27 mouse cellular contexts compared by ENCODE assay signal in the genomic region with DNA sequence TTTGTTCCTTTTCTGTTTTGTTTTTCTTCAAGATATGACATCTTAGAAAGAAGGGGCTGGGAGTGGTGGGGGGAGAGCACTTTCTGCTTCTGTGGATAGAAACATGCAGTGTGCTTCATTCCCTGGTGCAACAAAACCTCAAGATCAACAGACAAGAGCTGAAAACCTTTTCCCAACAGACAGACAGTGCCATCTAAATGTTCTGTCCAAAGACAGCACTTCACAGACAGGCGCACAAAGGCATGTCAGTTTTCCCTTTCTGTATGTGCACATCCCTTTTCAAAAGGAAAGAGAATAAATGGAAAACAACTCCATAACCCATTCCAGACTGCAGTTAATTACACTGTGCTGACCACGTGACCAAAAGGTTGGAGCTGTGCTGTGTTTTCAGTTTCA.
DNase-seq lines count a peak whose midpoint lies in the region; ATAC-seq and TF ChIP-seq lines count a peak whose summit lies in the region.
"Had no signal": no experiment of that assay in that cellular context is flagged by ENCODE, and none has a peak within 500 bp of the region (broad histone marks: within the 10 kb centered on the region; RNA-seq: fewer than 3 reads in every experiment).

No protein-coding gene starts in this region.

- no peak overlapping the region for H3K4me2 ChIP-seq in forebrain, postnatal 0 days (ENCODE audit: low read depth)
- H3K4me2 ChIP-seq in forebrain, embryonic 12.5 days, result no peak overlapping the region
- no peak overlapping the region for H3K4me2 ChIP-seq in midbrain, embryonic 13.5 days (replicated peaks)
- no peak overlapping the region for H3K4me2 ChIP-seq in midbrain, embryonic 11.5 days
- H3K4me2 ChIP-seq in embryonic facial prominence, embryonic 14.5 days (ENCODE audit: low read depth, low read length), result no peak overlapping the region
- H3K4me2 ChIP-seq in midbrain, embryonic 16.5 days (ENCODE audit: low read length), result no peak overlapping the region
- no peak overlapping the region for H3K4me2 ChIP-seq in stomach, postnatal 0 days (replicated peaks; ENCODE audit: low read depth)
- H3K4me2 ChIP-seq: heart, embryonic 13.5 days; limb, embryonic 12.5 days; liver, embryonic 15.5 days; lung, embryonic 14.5 days; neural tube, embryonic 12.5 days had no signal

- no peaks in the 10 kb centered on the region for H3K9me3 ChIP-seq in forebrain, postnatal 0 days (ENCODE audit: low read length)
- no peaks in the 10 kb centered on the region for H3K9me3 ChIP-seq in forebrain, embryonic 12.5 days
- 0 out of 2 replicates have a peak, but pooled peaks cover 2% of the 10 kb centered on the region for H3K9me3 ChIP-seq in midbrain, embryonic 13.5 days
- H3K9me3 ChIP-seq in midbrain, embryonic 11.5 days (ENCODE audit: control insufficient read depth, low read length), result no peaks in the 10 kb centered on the region
- no peaks in the 10 kb centered on the region for H3K9me3 ChIP-seq in embryonic facial prominence, embryonic 14.5 days (ENCODE audit: control insufficient read depth, low read length)
- no peaks in the 10 kb centered on the region for H3K9me3 ChIP-seq in midbrain, embryonic 16.5 days (replicated peaks; ENCODE audit: control insufficient read depth, low read length, poor library complexity, severe bottlenecking)
- H3K9me3 ChIP-seq in stomach, postnatal 0 days (ENCODE audit: control insufficient read depth, low read length), result no peaks in the 10 kb centered on the region
- H3K9me3 ChIP-seq: heart, embryonic 13.5 days; limb, embryonic 12.5 days; liver, embryonic 15.5 days; neural tube, embryonic 12.5 days had no signal

- no peak overlapping the region for H3K27ac ChIP-seq in forebrain, postnatal 0 days (ENCODE audit: low read depth, low read length)
- H3K27ac ChIP-seq in forebrain, embryonic 12.5 days, result no peak overlapping the region
- peak overlapping the region; percentile 6; the same call in 1 of the 2 replicates for H3K27ac ChIP-seq in midbrain, embryonic 13.5 days
- H3K27ac ChIP-seq in midbrain, embryonic 11.5 days (ENCODE audit: low read depth, low read length), result no peak overlapping the region
- no peak overlapping the region; the same call in 1 of the 2 replicates for H3K27ac ChIP-seq in embryonic facial prominence, embryonic 14.5 days (replicated peaks; ENCODE audit: low read depth, low read length)
- no peak overlapping the region for H3K27ac ChIP-seq in midbrain, embryonic 16.5 days (ENCODE audit: low read length)
- no peak overlapping the region for H3K27ac ChIP-seq in stomach, postnatal 0 days (replicated peaks)
- H3K27ac ChIP-seq: heart, adult 2 months; heart, embryonic 13.5 days; limb, embryonic 12.5 days; liver, embryonic 15.5 days; neural tube, embryonic 12.5 days had no signal

- TF ChIP-seq CTCF in forebrain, postnatal 0 days (IDR thresholded peaks at IDR 0.05; ENCODE audit: low read depth), result no peak
- TF ChIP-seq CTCF in stomach, postnatal 0 days (IDR thresholded peaks at IDR 0.05; ENCODE audit: low read depth), result no peak

- no peak overlapping the region for H3K9ac ChIP-seq in forebrain, postnatal 0 days
- no peak overlapping the region for H3K9ac ChIP-seq in forebrain, embryonic 12.5 days
- H3K9ac ChIP-seq in midbrain, embryonic 13.5 days (replicated peaks), result no peak overlapping the region
- H3K9ac ChIP-seq in midbrain, embryonic 11.5 days (ENCODE audit: low read length), result no peak overlapping the region
- no peak overlapping the region for H3K9ac ChIP-seq in embryonic facial prominence, embryonic 14.5 days (ENCODE audit: low read depth, low read length)
- no peak overlapping the region for H3K9ac ChIP-seq in midbrain, embryonic 16.5 days (ENCODE audit: low read depth, low read length)
- H3K9ac ChIP-seq in stomach, postnatal 0 days (ENCODE audit: low read length), result no peak overlapping the region
- H3K9ac ChIP-seq: heart, embryonic 13.5 days; limb, embryonic 12.5 days; liver, embryonic 15.5 days; lung, embryonic 14.5 days; neural tube, embryonic 12.5 days had no signal

- no peak for TF ChIP-seq EP300 in stomach, postnatal 0 days (optimal IDR thresholded peaks at IDR 0.05)

- no peak overlapping the region for H3K4me3 ChIP-seq in forebrain, postnatal 0 days (ENCODE audit: low read depth, low read length)
- H3K4me3 ChIP-seq in forebrain, embryonic 12.5 days (replicated peaks), result no peak overlapping the region
- H3K4me3 ChIP-seq in midbrain, embryonic 13.5 days (replicated peaks), result no peak overlapping the region
- H3K4me3 ChIP-seq in midbrain, embryonic 11.5 days (ENCODE audit: low read depth, low read length), result no peak overlapping the region
- no peak overlapping the region for H3K4me3 ChIP-seq in embryonic facial prominence, embryonic 14.5 days (ENCODE audit: low read depth, low read length)
- no peak overlapping the region for H3K4me3 ChIP-seq in midbrain, embryonic 16.5 days (ENCODE audit: low read depth, low read length)
- H3K4me3 ChIP-seq in stomach, postnatal 0 days (ENCODE audit: low read depth, low read length), result no peak overlapping the region
- H3K4me3 ChIP-seq: erythroblast, embryonic 14.5 days; heart, adult 2 months; heart, embryonic 13.5 days; limb, embryonic 12.5 days; liver, embryonic 15.5 days; myocyte; neural tube, embryonic 12.5 days had no signal

- peaks cover 5% of the 10 kb centered on the region; the same call in 1 of the 2 replicates for H3K4me1 ChIP-seq in forebrain, postnatal 0 days (ENCODE audit: insufficient read depth)
- peaks cover 10% of the 10 kb centered on the region for H3K4me1 ChIP-seq in forebrain, embryonic 12.5 days
- peaks cover 16% of the 10 kb centered on the region for H3K4me1 ChIP-seq in midbrain, embryonic 13.5 days (replicated peaks)
- peaks cover 11% of the 10 kb centered on the region for H3K4me1 ChIP-seq in midbrain, embryonic 11.5 days (ENCODE audit: control insufficient read depth, insufficient read depth, low read length)
- peaks cover 5% of the 10 kb centered on the region; the same call in 1 of the 2 replicates for H3K4me1 ChIP-seq in embryonic facial prominence, embryonic 14.5 days (ENCODE audit: control insufficient read depth, insufficient read depth, low read length)
- H3K4me1 ChIP-seq in midbrain, embryonic 16.5 days (ENCODE audit: control insufficient read depth, insufficient read depth, low read length), result peaks cover 10% of the 10 kb centered on the region
- no peaks in the 10 kb centered on the region for H3K4me1 ChIP-seq in stomach, postnatal 0 days (replicated peaks; ENCODE audit: control insufficient read depth, insufficient read depth)
- H3K4me1 ChIP-seq: limb, embryonic 12.5 days; liver, embryonic 15.5 days; neural tube, embryonic 12.5 days had no signal

- no peak for DNase-seq in forebrain, postnatal 0 days
- no peak for DNase-seq in midbrain, embryonic 11.5 days (ENCODE audit: low spot score, missing footprints)
- DNase-seq in embryonic facial prominence, embryonic 14.5 days (ENCODE audit: low spot score), result peak; percentile 26
- DNase-seq in gastrocnemius, adult 8-10 months (ENCODE audit: low spot score in 2 of 2), result no peak
- DNase-seq in stomach, postnatal 0 days (ENCODE audit: low spot score), result no peak
- DNase-seq: adrenal gland, postnatal 25 days; B cell, adult 2 months; cerebellum, adult 18-20 months; cerebellum, postnatal 10 days; gastrocnemius, postnatal 36 days; heart, adult 2 months; heart, postnatal 10 days; kidney, adult 11 months; kidney, postnatal 14 days; layer of hippocampus, adult 9-11 months; lung, embryonic 14.5 days; lung, postnatal 14 days; right cerebral cortex, postnatal 14 days had no signal

- 47% methylated on average over 2 of the region's 2 CpGs for WGBS in forebrain, postnatal 0 days
- 66% methylated on average over 2 of the region's 2 CpGs for WGBS in forebrain, embryonic 12.5 days
- WGBS in midbrain, embryonic 13.5 days, result 35% methylated on average over 2 of the region's 2 CpGs
- 62% methylated on average over 2 of the region's 2 CpGs for WGBS in midbrain, embryonic 11.5 days
- 40% methylated on average over 2 of the region's 2 CpGs for WGBS in embryonic facial prominence, embryonic 14.5 days
- 41% methylated on average over 2 of the region's 2 CpGs for WGBS in midbrain, embryonic 16.5 days
- 70% methylated on average over 2 of the region's 2 CpGs for WGBS in stomach, postnatal 0 days

- no peaks in the 10 kb centered on the region for H3K36me3 ChIP-seq in forebrain, postnatal 0 days (ENCODE audit: insufficient read depth)
- H3K36me3 ChIP-seq in forebrain, embryonic 12.5 days (replicated peaks), result no peaks in the 10 kb centered on the region
- H3K36me3 ChIP-seq in midbrain, embryonic 13.5 days, result no peaks in the 10 kb centered on the region
- no peaks in the 10 kb centered on the region for H3K36me3 ChIP-seq in midbrain, embryonic 11.5 days (ENCODE audit: control insufficient read depth, insufficient read depth, low read length)
- no peaks in the 10 kb centered on the region for H3K36me3 ChIP-seq in embryonic facial prominence, embryonic 14.5 days (ENCODE audit: control insufficient read depth, insufficient read depth, low read length)
- H3K36me3 ChIP-seq in midbrain, embryonic 16.5 days (ENCODE audit: control insufficient read depth, insufficient read depth, low read length), result no peaks in the 10 kb centered on the region
- H3K36me3 ChIP-seq in stomach, postnatal 0 days (ENCODE audit: control insufficient read depth, insufficient read depth, low read length), result no peaks in the 10 kb centered on the region
- H3K36me3 ChIP-seq: heart, embryonic 13.5 days; limb, embryonic 12.5 days; liver, embryonic 15.5 days; neural tube, embryonic 12.5 days had no signal

- peak; percentile 61 for ATAC-seq in forebrain, postnatal 0 days
- no peak for ATAC-seq in forebrain, embryonic 12.5 days (ENCODE audit: low FRiP score)
- 0 out of 2 replicates have a peak, but pooled peaks have one; percentile 47 for ATAC-seq in midbrain, embryonic 13.5 days
- ATAC-seq in midbrain, embryonic 11.5 days (ENCODE audit: low FRiP score), result no peak
- ATAC-seq in embryonic facial prominence, embryonic 14.5 days (ENCODE audit: low read depth), result no peak
- ATAC-seq in midbrain, embryonic 16.5 days, result peak; percentile 70
- ATAC-seq in stomach, postnatal 0 days (ENCODE audit: low FRiP score, low TSS enrichment), result no peak

- no peaks in the 10 kb centered on the region for H3K27me3 ChIP-seq in forebrain, postnatal 0 days (ENCODE audit: insufficient read depth, low read length)
- H3K27me3 ChIP-seq in forebrain, embryonic 12.5 days, result no peaks in the 10 kb centered on the region
- H3K27me3 ChIP-seq in midbrain, embryonic 13.5 days, result no peaks in the 10 kb centered on the region
- H3K27me3 ChIP-seq in midbrain, embryonic 11.5 days (ENCODE audit: control insufficient read depth, insufficient read depth, low read length), result no peaks in the 10 kb centered on the region
- no peaks in the 10 kb centered on the region for H3K27me3 ChIP-seq in embryonic facial prominence, embryonic 14.5 days (replicated peaks; ENCODE audit: control insufficient read depth, insufficient read depth, low read length)
- no peaks in the 10 kb centered on the region for H3K27me3 ChIP-seq in midbrain, embryonic 16.5 days (ENCODE audit: control insufficient read depth, insufficient read depth, low read depth, low read length)
- H3K27me3 ChIP-seq in stomach, postnatal 0 days (ENCODE audit: control insufficient read depth, insufficient read depth, low read length), result no peaks in the 10 kb centered on the region
- H3K27me3 ChIP-seq: heart, embryonic 13.5 days; limb, embryonic 12.5 days; liver, embryonic 15.5 days; neural tube, embryonic 12.5 days had no signal

Comparison
In these comparisons a context has a peak if more than half of its experiments do, and no peak if none do; other contexts are left out.
1. ATAC-seq: peak in forebrain, postnatal 0 days (single experiment), midbrain, embryonic 13.5 days (single experiment) and midbrain, embryonic 16.5 days (single experiment); none in forebrain, embryonic 12.5 days (single experiment), midbrain, embryonic 11.5 days (single experiment), embryonic facial prominence, embryonic 14.5 days (single experiment) and stomach, postnatal 0 days (single experiment).